Mouse (Mus musculus) neural tube, embryonic 13.5 days (tissue): ENCODE data around the gene Sult4a1. TPM values are rescaled to one million over a fixed set of nuclear protein-coding genes. Genes with fewer than 3 reads are reported as not detected.

Experiments
- ATAC-seq: fragments of 200-750 bp; cut with Nextera tagmentation; 2 replicates; pipeline ENCODE4 v1.8.0; 2017; ENCODE audit warnings: low read depth, mild to moderate bottlenecking, moderate TSS enrichment, moderate library complexity
- H3K27ac ChIP-seq: fragments of 300-500 bp; sonication (generic); replicated peaks from 2 replicates; pipeline ENCODE4 v1.5.1; 2015; ENCODE audit warnings: moderate library complexity, mild to moderate bottlenecking, inconsistent platforms
- H3K27me3 ChIP-seq: fragments of 300-500 bp; sonication (generic); 2 replicates; pipeline ENCODE4 v1.6.1; 2015; ENCODE audit warnings: mild to moderate bottlenecking, inconsistent platforms
- H3K36me3 ChIP-seq: fragments of 300-500 bp; sonication (generic); 2 replicates; pipeline ENCODE4 v1.6.1; 2015; ENCODE audit warnings: mild to moderate bottlenecking, inconsistent platforms
- H3K4me1 ChIP-seq: fragments of 300-500 bp; sonication (generic); replicated peaks from 2 replicates; pipeline ENCODE4 v1.6.1; 2015; ENCODE audit warnings: inconsistent platforms
- H3K4me2 ChIP-seq: fragments of 300-500 bp; sonication (generic); 2 replicates; pipeline ENCODE4 v1.6.1; 2015; ENCODE audit warnings: inconsistent platforms, mild to moderate bottlenecking, moderate library complexity
- H3K4me3 ChIP-seq: fragments of 300-500 bp; sonication (generic); 2 replicates; pipeline ENCODE4 v1.5.1; 2015; ENCODE audit warnings: mild to moderate bottlenecking, inconsistent platforms
- H3K9ac ChIP-seq: fragments of 300-500 bp; sonication (generic); 2 replicates; pipeline ENCODE4 v1.6.1; 2015; ENCODE audit warnings: moderate library complexity, mild to moderate bottlenecking, inconsistent platforms
- H3K9me3 ChIP-seq: fragments of 300-500 bp; sonication (generic); 2 replicates; pipeline ENCODE4 v1.6.1; 2016; ENCODE audit warnings: inconsistent platforms
- WGBS: fragments of 180-500 bp; shearing (Covaris S2); methylation state at CpG from one replicate; pipeline ENCODE4 v1.1.7; 2015; 5-methylcytosine and 5-hydroxymethylcytosine counted together
- polyA plus RNA-seq: library from polyadenylated mRNA; unstranded; fragments of >200 nt; fragmentation: Nextera tagmentation; extraction: Ambion mirVana; gene quantifications from 2 replicates; pipeline ENCODE4 v1.2.1, GENCODE M21; 2015

Gene Sult4a1
- polyA plus RNA-seq, 1 experiment from 2014 or later, result 97.2 TPM

- Histone ChIP-seq H3K4me1 (peaks cover 31% of the 10 kb centered on the region), H3K27me3 (peaks cover 58% of the 10 kb centered on the region), H3K27ac (peak overlapping the region; percentile 23; the same call in 1 of the 2 replicates), H3K9ac (no peak overlapping the region), H3K4me3 (no peak overlapping the region), H3K9me3 (no peaks in the 10 kb centered on the region), H3K4me2 (peak overlapping the region; percentile 30), H3K36me3 (no peaks in the 10 kb centered on the region)
- 7% methylated on average over 16 of the region's 16 CpGs for WGBS
- ATAC-seq, result no peak
Observed at GRCm38 (mm10) chr15:84069455-84070050, 36.0 kb downstream of the Sult4a1 start.

- 65% methylated on average over 4 of the region's 4 CpGs for WGBS
- Histone ChIP-seq H3K27me3 (peaks cover 57% of the 10 kb centered on the region), H3K9me3 (no peaks in the 10 kb centered on the region), H3K4me2 (no peak overlapping the region), H3K27ac (no peak overlapping the region), H3K4me1 (peaks cover 28% of the 10 kb centered on the region), H3K9ac (no peak overlapping the region), H3K4me3 (no peak overlapping the region), H3K36me3 (no peaks in the 10 kb centered on the region)
- ATAC-seq, result no peak
Observed at GRCm38 (mm10) chr15:84065701-84066100, 39.9 kb downstream of the Sult4a1 start.

- Histone ChIP-seq H3K4me1 (peaks cover 25% of the 10 kb centered on the region), H3K36me3 (no peaks in the 10 kb centered on the region), H3K9me3 (no peaks in the 10 kb centered on the region), H3K27me3 (peaks cover 51% of the 10 kb centered on the region), H3K4me2 (peak within 1 kb of the TSS; percentile 67), H3K9ac (peak within 1 kb of the TSS; percentile 52; the same call in 1 of the 2 replicates), H3K4me3 (peak within 1 kb of the TSS; percentile 36), H3K27ac (no peak within 1 kb of the TSS)
- 2% methylated on average over 29 of the region's 29 CpGs for WGBS
- ATAC-seq, result peak; percentile 70
Observed at GRCm38 (mm10) chr15:84065140-84065539, 40.4 kb downstream of the Sult4a1 start, which contains the start of gene Efcab6. TSS of gene Efcab6 (minus strand) at chr15:84065379.

- Histone ChIP-seq H3K4me3 (no peak overlapping the region), H3K27ac (no peak overlapping the region), H3K36me3 (no peaks in the 10 kb centered on the region), H3K4me2 (no peak overlapping the region), H3K9ac (no peak overlapping the region), H3K9me3 (no peaks in the 10 kb centered on the region), H3K4me1 (no peaks in the 10 kb centered on the region; the same call in 1 of the 2 replicates), H3K27me3 (peaks cover 2% of the 10 kb centered on the region; the same call in 1 of the 2 replicates)
- WGBS, result 67% methylated on average over 6 of the region's 6 CpGs
- no peak for ATAC-seq
Observed at GRCm38 (mm10) chr15:84058841-84059240, 46.7 kb downstream of the Sult4a1 start.

DNA sequence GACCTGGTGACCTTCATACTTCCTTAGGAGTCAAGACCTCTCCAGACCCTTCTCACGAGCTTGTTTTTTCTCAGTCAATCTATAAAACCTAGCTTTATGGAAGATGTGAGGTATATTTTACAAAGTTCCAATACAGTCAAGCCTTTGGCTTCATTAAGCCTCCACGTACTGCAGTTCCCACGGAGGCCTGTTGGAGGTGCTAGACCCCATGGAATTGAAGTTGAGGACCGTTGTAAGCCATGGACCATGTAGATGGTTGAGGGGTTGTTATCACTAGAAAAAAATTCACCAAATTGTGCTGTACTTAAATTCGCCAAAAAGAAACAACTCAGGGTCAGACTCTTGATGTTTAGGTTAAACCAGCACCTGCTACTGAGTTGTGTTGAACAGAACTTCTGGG is 49.5 kb downstream of the Sult4a1 start:
- ATAC-seq, result no peak
- 73% methylated on average over 5 of the region's 5 CpGs for WGBS
- no peaks in the 10 kb centered on the region; the same call in 1 of the 2 replicates for H3K4me1 ChIP-seq

DNA sequence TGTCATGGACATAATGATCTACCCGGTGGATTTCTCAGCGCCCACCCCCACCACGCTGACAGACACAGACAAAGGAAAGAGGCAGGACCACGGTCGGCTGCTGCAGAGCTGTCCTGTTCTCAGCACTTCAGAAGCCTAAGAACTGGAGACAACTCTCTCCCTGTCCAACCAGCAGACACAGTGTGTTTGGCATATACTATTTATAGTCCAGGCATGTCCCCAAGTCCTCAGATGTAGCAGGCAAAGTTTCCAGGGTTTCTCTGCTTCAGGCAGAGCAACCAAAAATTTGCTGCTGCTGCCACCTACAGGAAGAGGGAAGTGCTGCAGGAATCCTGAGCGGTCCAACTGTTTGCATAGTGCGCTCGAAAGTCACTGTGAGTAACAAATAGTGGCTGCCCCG is 51.7 kb downstream of the Sult4a1 start:
- H3K4me3 ChIP-seq, result no peak overlapping the region
- no peak overlapping the region for H3K4me2 ChIP-seq
- H3K9ac ChIP-seq, result no peak overlapping the region
- WGBS, result 35% methylated on average over 9 of the region's 9 CpGs
- no peak overlapping the region for H3K27ac ChIP-seq
- peak; percentile 77 for ATAC-seq
- H3K4me1 ChIP-seq, result peaks cover 9% of the 10 kb centered on the region
- no peaks in the 10 kb centered on the region; the same call in 1 of the 2 replicates for H3K27me3 ChIP-seq
- H3K9me3 ChIP-seq, result no peaks in the 10 kb centered on the region
- H3K36me3 ChIP-seq, result no peaks in the 10 kb centered on the region

More for the DNA sequence above, 49.5 kb downstream of the Sult4a1 start:
- no peak overlapping the region for H3K4me2 ChIP-seq
- H3K4me3 ChIP-seq, result no peak overlapping the region
- no peak overlapping the region for H3K9ac ChIP-seq
- H3K27ac ChIP-seq, result no peak overlapping the region
- no peaks in the 10 kb centered on the region; the same call in 1 of the 2 replicates for H3K27me3 ChIP-seq
- H3K36me3 ChIP-seq, result no peaks in the 10 kb centered on the region
- H3K9me3 ChIP-seq, result no peaks in the 10 kb centered on the region

DNA sequence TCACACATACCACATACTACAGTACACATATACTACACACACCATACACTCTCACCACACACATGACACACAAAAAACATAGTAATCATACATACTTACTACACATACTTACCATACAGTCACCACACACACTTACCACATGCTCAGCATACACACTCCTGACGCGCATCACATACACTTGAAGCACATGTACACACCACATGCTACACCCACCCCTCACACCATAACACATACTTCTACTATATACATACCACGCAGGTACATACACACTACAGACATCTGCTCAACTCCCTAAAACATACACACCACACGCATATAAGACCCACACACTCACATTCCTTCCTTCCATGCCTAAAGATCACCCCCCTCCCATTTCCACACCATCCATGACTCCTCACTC is 52.3 kb downstream of the Sult4a1 start:
- Histone ChIP-seq H3K27ac (no peak overlapping the region), H3K4me1 (peaks cover 9% of the 10 kb centered on the region), H3K9me3 (no peaks in the 10 kb centered on the region), H3K4me3 (no peak overlapping the region), H3K27me3 (no peaks in the 10 kb centered on the region; the same call in 1 of the 2 replicates), H3K4me2 (no peak overlapping the region), H3K36me3 (no peaks in the 10 kb centered on the region), H3K9ac (no peak overlapping the region)
- no peak for ATAC-seq
- 92% methylated on average over 4 of the region's 4 CpGs for WGBS

DNA sequence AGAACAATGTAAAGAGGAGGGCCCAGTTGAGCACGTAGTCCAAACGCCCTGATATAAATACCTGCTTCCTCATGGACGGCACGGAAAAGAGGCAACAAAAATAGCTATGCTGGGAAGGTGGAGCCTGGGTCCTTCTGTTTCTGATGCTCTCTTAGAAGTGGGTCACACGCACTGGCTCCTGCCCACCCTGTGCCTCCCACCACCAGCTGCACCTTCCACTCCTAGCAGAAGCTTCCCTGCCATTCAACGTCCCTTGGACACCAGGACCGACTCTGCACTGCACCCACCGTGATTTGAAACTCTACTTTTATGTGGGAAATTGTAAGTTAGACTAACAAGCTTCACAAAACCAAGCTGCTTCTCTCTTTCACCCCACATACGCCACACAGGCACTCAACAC is 53.2 kb downstream of the Sult4a1 start:
- Histone ChIP-seq H3K4me2 (no peak overlapping the region), H3K27ac (no peak overlapping the region), H3K9ac (no peak overlapping the region), H3K9me3 (no peaks in the 10 kb centered on the region), H3K4me3 (no peak overlapping the region), H3K36me3 (no peaks in the 10 kb centered on the region), H3K27me3 (no peaks in the 10 kb centered on the region; the same call in 1 of the 2 replicates), H3K4me1 (peaks cover 9% of the 10 kb centered on the region)
- WGBS, result 87% methylated on average over 9 of the region's 9 CpGs
- no peak for ATAC-seq

DNA sequence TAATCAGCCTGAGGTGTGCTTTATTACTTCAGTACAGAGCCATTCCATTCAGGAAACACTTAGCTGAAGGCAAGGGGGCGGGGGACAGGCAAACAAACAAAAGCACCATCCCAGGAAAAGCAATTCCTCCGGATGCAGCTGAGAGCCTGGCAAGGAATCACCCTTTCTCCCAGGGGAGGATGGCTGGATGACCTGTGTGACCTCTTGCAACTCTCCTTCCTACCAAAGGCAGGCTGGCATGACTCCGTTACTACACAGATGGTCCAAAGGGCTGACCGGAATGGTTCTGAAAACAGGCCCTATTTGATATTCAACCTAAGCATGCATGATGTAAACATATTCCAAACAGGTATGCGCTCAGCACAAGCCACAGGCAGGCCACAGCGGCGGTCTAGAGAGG is 56.0 kb downstream of the Sult4a1 start:
- no peak overlapping the region for H3K4me3 ChIP-seq
- H3K36me3 ChIP-seq, result no peaks in the 10 kb centered on the region
- ATAC-seq, result 0 out of 2 replicates have a peak, but pooled peaks have one; percentile 34
- H3K27me3 ChIP-seq, result no peaks in the 10 kb centered on the region; the same call in 1 of the 2 replicates
- H3K9me3 ChIP-seq, result no peaks in the 10 kb centered on the region
- 37% methylated on average over 7 of the region's 7 CpGs for WGBS
- no peak overlapping the region for H3K9ac ChIP-seq
- H3K27ac ChIP-seq, result 0 out of 2 replicates have a peak overlapping the region, but pooled peaks have one; percentile 3
- peaks cover 9% of the 10 kb centered on the region for H3K4me1 ChIP-seq
- no peak overlapping the region for H3K4me2 ChIP-seq

- Histone ChIP-seq H3K27me3 (no peaks in the 10 kb centered on the region), H3K36me3 (no peaks in the 10 kb centered on the region), H3K9me3 (no peaks in the 10 kb centered on the region), H3K9ac (no peak overlapping the region), H3K4me2 (no peak overlapping the region), H3K4me3 (no peak overlapping the region), H3K27ac (no peak overlapping the region), H3K4me1 (peaks cover 9% of the 10 kb centered on the region; the same call in 1 of the 2 replicates)
- 93% methylated on average over 6 of the region's 6 CpGs for WGBS
- ATAC-seq, result no peak
Observed at GRCm38 (mm10) chr15:84045562-84045961, 60.0 kb downstream of the Sult4a1 start.

- H3K4me3 ChIP-seq, result no peak overlapping the region
- 80% methylated on average over 5 of the region's 5 CpGs for WGBS
- H3K27me3 ChIP-seq, result no peaks in the 10 kb centered on the region
- ATAC-seq, result no peak
- no peak overlapping the region for H3K4me2 ChIP-seq
- no peaks in the 10 kb centered on the region for H3K4me1 ChIP-seq
- no peak overlapping the region for H3K27ac ChIP-seq
- H3K9me3 ChIP-seq, result no peaks in the 10 kb centered on the region
- H3K36me3 ChIP-seq, result no peaks in the 10 kb centered on the region
- H3K9ac ChIP-seq, result no peak overlapping the region
Observed at GRCm38 (mm10) chr15:84037067-84037466, 68.5 kb downstream of the Sult4a1 start.
